Mouse (Mus musculus) NIH3T3 (cell line): ENCODE data around the gene Igfbp6.

Source experiments
- DNase-seq: peaks from one replicate; pipeline ENCODE4 v3.0.0-alpha.2; 2012; ENCODE audit warnings: low read depth

Gene Igfbp6

DNA sequence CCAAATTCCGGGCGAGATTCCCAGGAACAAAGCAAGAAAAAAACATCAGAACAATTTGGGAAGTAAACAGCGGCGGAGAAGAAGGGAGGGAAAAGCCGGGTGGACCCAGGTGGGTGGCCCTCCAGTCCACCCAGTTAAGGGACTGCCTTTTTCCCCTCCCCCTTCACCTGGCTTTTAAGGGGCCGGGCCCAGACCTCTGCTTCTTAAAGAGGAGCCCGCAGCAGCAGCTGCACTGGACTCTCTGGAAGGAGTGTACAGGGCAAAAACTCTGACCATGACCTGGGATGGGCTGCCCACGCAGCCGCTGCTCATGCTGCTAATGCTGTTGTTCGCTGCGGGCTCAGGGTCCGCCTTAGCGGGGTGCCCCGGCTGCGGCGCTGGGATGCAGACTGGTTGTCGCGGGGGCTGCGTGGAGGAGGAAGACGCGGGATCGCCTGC lies at the start of gene Igfbp6:
Gene Igfbp6 (plus strand): TSS at position 89 of the 438 bp plus-strand sequence.
- peak; percentile 69 for DNase-seq

DNA sequence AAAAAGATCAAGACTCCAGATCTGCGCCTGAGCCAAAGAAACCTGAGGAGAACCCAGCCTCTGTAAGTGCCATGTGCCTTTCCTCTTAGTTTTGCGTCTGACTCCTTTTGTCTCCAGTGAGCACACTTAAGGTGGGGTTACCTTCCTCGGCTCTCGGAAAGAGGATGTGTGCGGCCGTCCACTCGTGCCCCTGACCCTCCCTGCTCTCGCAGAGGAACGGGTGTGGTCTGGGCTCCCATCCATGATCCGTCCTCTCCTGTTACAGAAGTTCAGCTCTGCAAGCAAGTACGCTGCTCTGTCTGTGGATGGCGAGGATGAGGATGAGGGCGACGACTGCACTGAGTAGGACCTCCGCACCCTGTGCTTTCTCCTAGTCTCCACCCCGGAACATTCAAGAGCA lies 49.2 kb upstream of the Igfbp6 start:
- no peak for DNase-seq

DNA sequence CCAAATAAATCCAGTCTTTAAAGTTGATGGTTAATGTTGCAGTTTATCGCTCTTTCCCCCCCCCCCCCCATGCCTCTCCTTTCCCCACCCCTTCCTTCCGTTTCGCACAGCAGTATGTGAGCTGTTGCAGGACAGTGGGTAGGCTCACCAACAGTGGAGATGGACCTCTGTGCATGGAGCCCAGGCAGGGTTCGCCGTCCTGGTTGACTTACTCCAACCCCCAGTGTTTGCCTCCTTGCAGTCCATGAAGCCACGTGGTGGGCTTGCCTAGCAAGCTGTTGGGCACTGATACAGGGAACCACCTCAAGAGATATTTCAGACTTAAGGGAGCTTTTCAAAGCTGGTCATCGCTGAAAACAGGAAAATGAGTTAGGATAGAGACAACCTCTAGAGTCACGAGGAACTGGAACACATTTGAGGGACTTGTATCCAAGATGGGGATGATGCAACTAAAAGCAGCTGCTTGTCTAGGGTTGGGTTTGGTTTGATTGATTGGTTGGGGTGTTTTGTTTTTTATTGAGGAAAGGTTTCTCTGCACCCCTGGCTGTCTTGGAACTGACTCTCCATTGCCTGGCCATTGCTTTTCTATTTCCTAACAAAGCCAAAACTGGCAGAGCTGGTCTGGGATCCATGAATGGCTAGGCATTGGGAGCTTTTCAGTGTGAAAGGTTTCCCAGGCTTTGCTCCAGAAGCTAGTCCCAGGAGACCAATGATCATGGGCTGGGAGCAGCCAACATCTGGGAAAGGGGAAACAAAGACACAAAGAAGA lies 46.8 kb upstream of the Igfbp6 start:
- DNase-seq = peak; percentile 84

DNA sequence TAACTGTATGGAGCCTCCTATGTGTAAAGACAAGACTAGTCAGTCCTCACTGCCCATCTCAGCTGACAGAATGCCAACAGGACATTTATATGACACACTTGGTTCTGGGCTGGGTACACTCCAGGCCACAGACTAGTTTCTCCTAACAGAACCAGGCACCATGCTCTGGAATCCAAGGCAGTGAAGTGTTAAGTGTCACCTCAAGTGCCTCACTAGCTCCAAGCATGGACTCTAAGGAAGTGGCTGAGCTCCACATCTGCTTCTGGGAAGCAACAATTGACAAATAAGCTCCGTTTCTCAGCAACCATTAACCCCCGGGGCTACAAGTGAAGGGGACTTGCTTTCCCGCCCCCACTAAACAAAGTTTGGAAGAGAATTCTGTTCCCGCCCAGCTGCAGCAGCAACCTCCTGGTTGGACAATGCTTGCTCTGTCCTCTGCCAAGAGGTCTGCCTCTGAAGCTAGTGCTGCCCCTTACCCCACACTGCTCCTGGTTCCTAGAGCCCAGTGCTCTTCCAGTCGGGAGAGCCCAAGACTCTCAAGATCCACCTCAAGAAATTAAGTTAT lies 46.1 kb upstream of the Igfbp6 start:
- DNase-seq = peak; percentile 68

DNA sequence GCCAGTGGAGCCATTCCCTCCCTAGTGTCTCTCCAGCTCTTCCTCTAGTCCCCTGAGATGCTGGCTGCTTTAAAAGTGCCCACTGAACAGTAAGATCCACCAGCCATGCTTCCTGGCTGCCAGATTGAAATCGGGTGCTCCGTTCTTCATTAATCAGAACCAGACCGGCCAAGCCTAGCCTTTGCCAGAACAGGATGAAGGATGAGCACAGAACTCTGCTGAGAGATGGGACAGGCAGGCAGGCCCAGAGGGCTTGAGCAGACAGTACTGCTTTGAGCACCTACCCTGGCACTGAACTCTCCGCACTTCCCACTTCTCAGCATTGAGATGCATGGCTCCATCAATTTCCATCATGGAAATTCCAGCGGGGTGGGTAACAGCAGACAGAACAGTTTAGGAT lies 44.9 kb upstream of the Igfbp6 start:
- DNase-seq = peak; percentile 67

DNA sequence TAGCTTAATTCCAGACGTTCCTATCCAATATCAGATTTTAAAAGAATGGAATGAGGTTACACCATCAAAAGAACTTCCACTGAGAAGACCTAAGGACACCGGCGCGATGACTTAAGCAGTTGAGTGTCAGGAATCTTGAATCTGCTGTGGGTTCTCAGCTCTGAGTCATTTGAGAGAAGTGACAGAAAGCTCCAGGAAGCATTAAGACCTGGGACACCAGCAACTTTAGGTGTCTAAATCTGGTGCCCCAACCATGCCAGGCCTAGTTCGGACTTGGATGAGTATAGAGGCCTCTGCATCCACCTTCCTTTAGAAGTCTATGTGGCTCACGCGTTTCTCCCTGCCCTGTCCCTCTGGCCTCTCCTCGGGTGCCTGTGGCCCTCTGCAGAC lies 44.4 kb upstream of the Igfbp6 start:
- no peak for DNase-seq

DNA sequence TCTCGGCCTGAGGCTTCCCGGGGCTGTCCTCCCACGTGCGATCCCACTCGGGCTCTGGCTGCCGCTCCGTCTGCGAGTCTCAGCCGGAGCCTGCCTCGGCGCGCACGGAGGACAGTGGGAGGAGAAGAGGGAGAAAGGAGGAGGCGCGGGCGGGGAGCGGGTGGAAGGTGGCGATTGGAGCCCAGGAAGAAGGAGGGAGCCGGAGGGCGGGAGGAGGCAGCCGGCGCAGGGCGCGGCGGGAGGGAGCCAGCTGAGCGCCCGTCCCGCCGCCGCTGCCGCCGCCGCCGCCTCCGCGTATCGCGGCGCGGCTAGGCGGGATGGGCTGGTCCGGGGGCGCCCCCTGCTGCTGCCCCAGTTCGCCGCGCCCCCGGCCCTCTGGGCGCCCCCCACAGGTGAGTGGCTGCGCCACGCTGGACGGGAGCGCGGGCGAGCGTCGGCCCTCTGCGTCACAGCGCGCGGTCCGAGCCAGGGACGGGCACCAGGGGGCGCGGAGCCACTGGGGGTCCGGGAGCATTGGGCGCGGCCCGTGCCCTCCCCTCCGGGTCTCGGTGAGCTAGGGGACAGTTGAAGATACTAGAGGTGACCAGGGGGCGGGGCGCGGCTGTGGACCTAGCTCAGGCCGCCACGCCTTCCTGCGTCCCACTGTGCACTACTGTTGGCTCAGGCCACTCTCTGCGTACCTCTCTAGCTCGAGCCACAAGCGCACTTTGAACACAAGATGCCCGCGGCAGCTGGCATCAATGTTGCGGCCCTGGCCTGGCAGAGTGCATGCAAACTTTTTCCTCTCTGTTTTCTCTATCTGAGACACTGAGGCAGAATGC lies 43.8 kb upstream of the Igfbp6 start, which contains the start of gene Tns2:
Gene Tns2 (plus strand): TSS at position 253 of the 821 bp plus-strand sequence.
- peak; percentile 91 for DNase-seq

DNA sequence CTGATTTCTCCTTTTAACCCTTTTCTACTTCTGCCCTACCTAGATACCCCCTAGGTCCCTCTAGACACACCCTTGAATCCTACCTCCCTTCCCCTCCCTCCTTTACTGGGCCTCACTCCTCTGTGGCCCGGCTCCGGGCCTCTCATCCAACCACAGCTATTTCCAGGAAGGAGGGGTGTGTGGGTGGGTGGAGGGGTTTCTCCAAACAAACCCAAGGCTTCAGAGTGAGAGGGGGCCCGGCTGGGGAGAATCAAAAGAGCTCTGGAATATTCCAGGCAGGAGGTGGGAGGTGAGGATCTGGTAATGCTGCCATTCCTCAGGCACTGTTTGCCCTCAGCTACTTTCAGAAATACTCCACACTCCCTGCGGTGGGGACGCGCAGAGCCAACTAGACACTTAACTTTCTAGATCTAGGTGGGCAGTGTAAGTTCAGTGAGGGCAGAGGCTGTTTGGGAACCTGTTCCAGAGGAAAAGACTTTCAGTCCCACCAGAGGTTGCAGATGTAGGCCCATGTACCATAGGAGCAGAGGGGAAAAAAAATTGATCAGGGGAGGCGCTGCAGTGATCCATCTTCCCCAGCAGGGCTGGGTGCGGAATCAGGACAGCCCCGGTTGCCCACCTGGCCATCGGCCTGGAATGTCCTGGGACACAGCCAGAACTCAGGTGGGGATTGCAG lies 43.0 kb upstream of the Igfbp6 start:
- DNase-seq = peak; percentile 77

DNA sequence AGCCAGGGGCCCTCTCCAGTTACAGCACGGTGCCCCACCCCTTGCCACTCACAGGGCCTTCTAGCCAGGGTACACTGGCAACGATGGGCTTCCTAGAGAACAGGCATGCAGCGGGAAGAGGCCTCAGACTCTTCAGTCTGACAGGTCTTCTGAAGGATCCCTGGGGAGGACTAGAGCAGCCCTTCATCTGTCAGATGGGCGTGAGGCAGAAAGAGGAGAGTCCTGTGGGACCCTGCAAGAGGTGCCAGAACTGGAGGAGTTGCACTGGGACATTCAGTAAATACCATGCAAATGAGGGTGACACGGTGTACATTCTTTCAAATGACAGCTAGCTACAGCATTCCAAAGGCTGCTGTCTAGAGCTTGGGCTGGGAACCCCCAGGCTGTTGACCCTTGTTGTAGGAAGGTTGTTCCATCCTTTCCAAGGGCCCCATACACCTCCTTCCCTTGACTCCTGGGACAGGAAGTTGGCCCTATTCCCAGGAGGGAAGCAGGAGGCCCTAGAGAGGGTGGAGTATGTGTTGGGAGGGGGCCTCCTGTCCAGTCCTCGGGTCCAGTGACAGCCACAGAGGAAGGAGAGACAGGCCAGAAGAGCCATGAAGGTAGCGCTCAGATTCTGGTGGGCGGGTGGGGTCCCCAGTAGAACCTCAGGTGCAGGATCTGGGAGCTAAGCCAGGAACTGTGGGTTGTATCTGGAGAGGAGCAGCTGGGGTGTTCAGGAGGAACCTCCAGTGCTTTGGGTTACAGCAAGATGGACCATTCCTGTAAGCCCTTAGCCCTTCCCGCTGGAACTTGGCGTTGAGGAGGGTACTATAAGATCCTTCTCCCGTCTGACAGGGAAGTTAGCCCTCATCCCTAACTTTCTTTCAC lies 42.3 kb upstream of the Igfbp6 start:
- peak; percentile 65 for DNase-seq

DNA sequence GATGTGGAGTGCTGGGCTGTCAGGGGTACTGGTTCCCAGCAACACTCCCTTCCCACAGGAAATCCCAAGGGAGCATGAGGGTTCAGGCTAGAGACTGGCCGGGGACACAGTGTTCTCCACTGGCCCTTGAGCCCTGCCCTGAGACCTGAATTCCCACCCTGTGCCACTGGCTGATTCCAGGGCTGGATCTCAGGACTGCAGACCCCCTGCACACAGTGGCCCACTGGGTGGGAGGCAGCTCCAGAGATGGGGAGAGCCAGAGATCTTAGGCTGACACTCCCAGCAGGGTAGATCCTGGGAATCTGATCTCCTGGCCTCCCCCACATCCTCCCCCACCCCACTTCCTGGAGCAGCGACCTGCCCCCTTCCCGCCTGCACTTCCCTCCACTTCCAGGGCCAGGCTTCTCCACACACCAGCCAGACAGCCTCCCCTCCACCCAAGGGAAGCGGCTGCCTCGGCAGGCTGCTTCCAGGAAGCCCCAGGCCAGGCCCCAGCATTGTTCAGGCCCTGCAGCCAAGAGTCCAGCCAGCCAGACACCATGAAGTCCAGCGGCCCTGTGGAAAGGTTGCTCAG lies 41.5 kb upstream of the Igfbp6 start:
- DNase-seq = peak; percentile 62

DNA sequence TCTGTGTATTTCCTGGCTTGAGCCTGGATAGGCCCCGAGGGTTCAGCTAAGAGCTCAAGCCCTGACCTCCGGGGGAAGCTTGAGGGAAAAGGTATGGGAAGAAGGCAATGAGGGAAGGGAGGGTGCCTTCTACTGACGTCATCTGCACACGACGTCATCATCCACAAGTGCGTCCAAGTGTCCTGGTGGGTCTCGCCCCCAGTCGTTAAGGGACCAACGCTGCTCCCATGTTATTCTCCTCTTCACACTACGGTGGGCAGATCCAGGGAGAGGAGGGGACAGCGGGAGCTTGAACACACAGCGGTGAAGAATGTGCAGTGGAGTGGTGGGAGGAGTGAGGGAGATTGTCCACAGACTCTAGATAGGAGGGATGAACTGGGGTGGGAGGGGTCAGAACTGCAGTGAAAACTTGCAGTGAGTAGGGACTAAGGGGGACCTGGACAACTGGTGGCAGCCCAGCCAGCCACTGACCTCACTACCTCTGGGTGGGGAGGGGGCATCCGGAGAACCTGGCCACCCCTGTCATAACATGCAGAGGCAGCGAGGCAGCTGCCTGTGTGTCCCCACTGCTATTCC lies 40.7 kb upstream of the Igfbp6 start:
- peak; percentile 63 for DNase-seq

DNA sequence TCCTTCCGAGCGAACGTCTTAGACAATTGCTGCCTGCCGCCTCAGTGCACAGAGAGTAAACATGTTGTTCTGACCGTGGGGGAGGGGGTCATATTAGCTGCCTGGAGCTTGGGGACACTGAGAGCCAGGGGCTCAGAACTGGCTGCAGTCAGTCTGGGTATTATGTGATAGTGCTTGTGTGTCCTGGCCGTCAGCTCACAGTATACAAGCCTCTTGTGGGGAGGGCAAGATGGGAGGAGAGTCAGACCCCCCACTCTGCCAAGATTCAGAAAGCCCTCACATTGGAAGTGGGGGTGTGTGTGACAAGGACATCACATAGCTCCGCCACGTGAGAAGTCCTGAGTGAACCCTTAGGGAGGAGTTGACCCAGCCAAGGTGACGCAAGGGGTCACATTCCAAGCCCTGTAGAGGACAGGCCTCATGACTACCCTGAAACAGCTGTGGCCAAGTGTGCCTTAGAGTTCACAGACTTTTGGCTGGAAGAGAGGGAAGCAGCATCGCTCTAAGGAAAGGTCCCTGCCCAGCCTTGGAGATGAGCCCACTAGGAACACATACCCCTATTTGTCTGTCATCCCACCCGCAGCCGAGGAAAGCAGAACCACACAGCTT lies 40.1 kb upstream of the Igfbp6 start:
- DNase-seq = peak; percentile 72

DNA sequence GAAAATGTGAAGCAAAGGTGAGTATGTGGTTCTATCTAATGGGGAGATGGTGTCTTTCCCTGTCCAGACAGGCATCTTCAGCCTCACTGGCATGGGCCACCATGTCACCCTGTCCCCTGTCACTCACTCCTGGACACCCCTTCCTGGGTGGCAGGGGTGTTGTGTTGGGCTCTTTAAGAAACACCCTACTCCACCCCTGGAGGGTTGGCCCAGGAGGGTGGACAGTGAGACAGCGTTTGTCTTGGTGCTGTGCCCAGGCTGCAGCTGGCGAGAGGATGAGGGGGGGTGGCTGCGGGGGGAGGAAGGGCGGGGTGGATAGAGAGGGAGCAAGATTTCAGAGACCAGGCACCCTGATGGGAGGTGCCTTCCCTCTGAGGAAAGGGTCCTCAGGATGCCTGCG lies 38.8 kb upstream of the Igfbp6 start:
- peak; percentile 93 for DNase-seq

DNA sequence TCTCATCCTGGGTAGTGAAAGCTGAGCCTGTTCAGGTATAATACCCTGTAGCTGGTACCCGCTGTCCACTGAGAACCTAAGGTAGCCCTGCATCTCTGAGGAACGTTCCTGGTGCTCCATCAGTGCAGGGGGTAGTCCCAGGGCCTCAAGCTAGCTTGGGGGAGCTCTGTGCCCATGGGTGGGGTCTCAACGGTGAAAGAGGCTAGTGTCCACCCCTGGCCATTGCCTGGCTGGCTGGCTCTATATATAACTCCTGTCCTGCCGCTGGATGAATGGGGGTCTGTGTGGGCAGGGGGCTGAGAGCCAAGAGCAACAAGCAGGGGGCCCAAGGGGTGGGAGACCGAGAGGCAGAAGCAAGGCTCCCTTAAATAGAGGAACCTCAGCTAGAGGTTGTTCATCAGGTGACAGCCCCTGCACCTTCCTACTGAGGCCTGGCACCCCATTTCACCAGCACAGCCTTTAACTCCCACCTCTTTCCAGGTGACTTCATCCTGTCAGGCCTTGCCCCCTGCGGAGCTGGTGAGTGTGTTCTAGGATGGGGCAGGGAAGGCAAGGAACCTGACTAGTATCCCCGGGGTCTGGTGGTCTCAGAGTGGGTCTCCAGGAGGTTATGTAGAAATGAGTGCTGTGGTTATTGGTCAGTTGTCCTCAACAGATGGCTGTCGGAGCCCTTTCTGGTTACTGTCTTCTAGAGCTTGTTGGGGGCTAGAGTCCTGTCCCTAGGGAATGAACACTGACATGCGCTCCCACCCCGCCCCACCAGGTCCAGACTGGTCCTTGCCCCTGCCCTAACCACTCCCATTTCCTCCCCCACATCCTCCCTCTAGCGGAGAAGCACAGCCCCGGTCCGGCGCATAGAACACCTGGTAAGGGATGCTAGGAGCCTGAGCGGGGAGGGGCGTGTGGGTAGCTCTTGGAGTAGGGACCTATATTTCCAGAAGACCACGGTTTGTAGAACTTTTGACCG lies 38.1 kb upstream of the Igfbp6 start:
- DNase-seq = no peak

DNA sequence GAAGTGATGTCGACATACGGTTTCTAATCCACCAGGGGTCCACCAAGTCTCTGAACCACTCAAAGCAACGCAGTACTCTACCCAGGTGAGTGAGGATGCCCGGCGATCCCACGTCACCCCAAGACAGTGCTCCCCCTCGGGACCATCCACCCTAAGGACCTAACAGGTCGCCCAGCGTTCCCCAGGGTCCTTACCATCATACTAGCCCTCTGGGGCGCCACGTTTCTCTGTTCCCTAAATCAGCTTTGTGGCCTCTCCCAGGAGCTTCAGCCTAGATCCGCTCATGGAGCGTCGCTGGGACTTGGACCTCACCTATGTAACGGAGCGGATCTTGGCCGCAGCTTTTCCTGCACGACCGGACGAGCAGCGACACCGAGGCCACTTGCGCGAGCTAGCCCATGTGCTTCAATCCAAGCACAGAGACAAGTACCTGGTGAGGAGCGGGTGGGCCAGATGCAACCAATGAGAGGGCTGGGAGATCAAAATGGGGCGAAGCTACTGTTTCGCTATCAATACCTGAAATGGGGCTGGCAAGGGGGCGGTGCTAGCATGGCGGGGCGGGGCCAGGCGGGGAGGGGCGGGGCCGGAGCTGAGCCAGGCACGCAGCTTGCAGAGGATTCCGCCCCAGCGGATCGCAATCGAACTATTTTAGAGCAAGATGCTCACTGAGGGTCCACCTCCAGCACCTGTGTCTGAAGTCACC lies 37.3 kb upstream of the Igfbp6 start:
- DNase-seq = no peak

DNA sequence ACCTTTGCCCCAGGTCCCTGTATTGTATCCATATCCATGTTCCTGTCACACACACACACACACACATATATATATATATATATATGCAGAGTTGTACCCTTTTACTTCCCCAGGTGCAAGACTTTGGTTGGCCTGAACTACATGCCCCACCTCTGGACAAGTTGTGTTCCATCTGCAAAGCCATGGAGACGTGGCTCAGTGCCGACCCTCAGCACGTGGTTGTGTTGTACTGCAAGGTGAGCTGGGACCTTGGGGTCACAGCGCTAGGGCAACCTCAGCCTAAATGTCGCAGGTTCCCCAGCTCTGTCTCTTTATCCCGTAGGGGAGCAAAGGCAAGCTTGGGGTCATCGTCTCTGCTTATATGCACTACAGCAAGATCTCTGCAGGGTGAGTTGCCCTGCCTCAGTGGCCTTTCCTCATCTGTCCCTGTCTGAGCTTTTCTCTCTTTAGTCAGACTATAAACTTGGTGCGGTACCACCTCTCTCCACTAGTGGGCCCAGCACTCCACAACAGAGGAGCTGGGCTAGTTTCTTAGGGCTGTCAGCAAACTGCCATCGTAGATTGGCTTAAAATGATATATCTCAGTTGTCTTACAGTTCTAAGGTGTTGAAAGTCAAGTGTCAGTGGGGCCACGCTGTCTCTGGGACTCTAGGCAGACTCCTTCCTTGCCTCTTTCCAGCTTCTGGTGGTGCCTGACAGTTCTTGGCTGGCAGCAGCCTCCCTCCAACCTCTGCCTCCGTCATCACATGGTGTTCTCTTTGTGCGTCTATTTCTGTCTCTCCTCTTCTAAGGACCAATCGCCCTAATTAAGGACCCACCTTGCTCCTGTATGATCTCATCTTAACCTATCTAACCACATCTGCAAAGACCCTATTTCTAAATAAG lies 36.2 kb upstream of the Igfbp6 start:
- DNase-seq = peak; percentile 89
